Mouse (Mus musculus) lung, embryonic 16.5 days (tissue): ENCODE measurements around the gene Mllt1. TPM values are rescaled to one million over a fixed set of nuclear protein-coding genes. Genes with fewer than 3 reads are reported as not detected.
A peak's percentile ranks its signal among the peaks of the same experiment; 100 is the strongest.

ENCODE experiments used
- ATAC-seq: fragments of 200-750 bp; cut with Nextera tagmentation; 2 replicates; pipeline ENCODE4 v1.8.0; 2017; ENCODE audit warnings: low read depth, mild to moderate bottlenecking, moderate library complexity
- H3K27ac ChIP-seq: fragments of 300-500 bp; sonication (generic); 2 replicates; pipeline ENCODE4 v1.5.1; 2014; ENCODE audit warnings: mild to moderate bottlenecking, control low read depth, low read length
- H3K27me3 ChIP-seq: fragments of 300-500 bp; sonication (generic); 2 replicates; pipeline ENCODE4 v1.6.1; 2014; ENCODE audit warnings: low read depth, low read length, mixed read lengths; ENCODE audit not compliant: control insufficient read depth, insufficient read depth
- H3K36me3 ChIP-seq: fragments of 300-500 bp; sonication (generic); 2 replicates; pipeline ENCODE4 v1.6.1; 2014; ENCODE audit warnings: low read length; ENCODE audit not compliant: control insufficient read depth, insufficient read depth
- H3K4me1 ChIP-seq: fragments of 300-500 bp; sonication (generic); replicated peaks from 2 replicates; pipeline ENCODE4 v1.6.1; 2014; ENCODE audit warnings: low read length, mixed read lengths; ENCODE audit not compliant: control insufficient read depth, insufficient read depth
- H3K4me2 ChIP-seq: fragments of 300-500 bp; sonication (generic); 2 replicates; pipeline ENCODE4 v1.6.1; 2014; ENCODE audit warnings: low read depth, low read length, control low read depth
- H3K4me3 ChIP-seq: fragments of 300-500 bp; sonication (generic); 2 replicates; pipeline ENCODE4 v1.5.1; 2014; ENCODE audit warnings: mild to moderate bottlenecking, low read length, control low read depth
- H3K9ac ChIP-seq: fragments of 300-500 bp; sonication (generic); 2 replicates; pipeline ENCODE4 v1.6.1; 2014; ENCODE audit warnings: low read length, control low read depth
- H3K9me3 ChIP-seq: fragments of 300-500 bp; sonication (generic); 2 replicates; pipeline ENCODE4 v1.6.1; 2016; ENCODE audit warnings: low read length; ENCODE audit not compliant: control insufficient read depth
- WGBS: fragments of 180-500 bp; shearing (Covaris S2); extraction: QIAGEN DNeasy Blood & Tissue Kit; methylation state at CpG from one replicate; pipeline ENCODE4 v1.1.7; 2014; 5-methylcytosine and 5-hydroxymethylcytosine counted together
- polyA plus RNA-seq: library from polyadenylated mRNA; unstranded; fragments of >200 nt; fragmentation: Nextera tagmentation; extraction: Ambion mirVana; gene quantifications from 2 replicates; pipeline ENCODE4 v1.2.1, GENCODE M21; 2015

Gene Mllt1
- polyA plus RNA-seq, 1 experiment from 2014 or later = 40.6 TPM

DNA sequence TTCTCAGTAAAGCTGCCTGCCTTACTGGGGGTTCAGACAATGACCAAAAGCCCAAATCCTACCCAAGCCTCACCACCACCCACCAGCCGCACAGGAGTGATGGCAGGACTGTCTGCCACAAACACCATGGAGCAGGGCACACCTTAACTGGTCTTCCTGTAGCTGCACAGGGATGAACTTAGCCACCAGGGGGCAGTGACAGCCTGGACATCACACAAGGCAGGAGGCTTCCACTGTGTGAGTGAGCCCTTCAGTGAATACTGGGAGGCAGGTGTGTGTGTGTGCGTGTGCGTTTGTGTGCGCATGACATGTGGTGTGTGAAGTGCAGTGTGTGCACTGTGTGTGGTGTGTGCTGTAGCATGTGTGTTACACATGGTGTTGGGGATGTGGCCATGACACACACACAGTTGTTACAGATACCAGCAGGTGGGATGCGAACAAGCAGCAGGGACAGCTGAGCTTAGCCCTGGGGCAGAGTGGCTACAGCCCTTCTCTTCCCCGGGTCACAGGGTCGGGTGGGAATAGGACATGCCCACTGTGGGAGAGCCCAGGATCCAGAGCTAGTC, 37.5 kb downstream of the Mllt1 start:
- no peak overlapping the region for H3K27ac ChIP-seq
- peaks cover 46% of the 10 kb centered on the region for H3K36me3 ChIP-seq
- H3K4me2 ChIP-seq = no peak overlapping the region
- 78% methylated on average over 7 of the region's 7 CpGs for WGBS
- no peak overlapping the region for H3K9ac ChIP-seq
- no peaks in the 10 kb centered on the region for H3K27me3 ChIP-seq
- H3K9me3 ChIP-seq = no peaks in the 10 kb centered on the region
- H3K4me3 ChIP-seq = no peak overlapping the region
- H3K4me1 ChIP-seq = no peaks in the 10 kb centered on the region
- ATAC-seq = peak; percentile 84

DNA sequence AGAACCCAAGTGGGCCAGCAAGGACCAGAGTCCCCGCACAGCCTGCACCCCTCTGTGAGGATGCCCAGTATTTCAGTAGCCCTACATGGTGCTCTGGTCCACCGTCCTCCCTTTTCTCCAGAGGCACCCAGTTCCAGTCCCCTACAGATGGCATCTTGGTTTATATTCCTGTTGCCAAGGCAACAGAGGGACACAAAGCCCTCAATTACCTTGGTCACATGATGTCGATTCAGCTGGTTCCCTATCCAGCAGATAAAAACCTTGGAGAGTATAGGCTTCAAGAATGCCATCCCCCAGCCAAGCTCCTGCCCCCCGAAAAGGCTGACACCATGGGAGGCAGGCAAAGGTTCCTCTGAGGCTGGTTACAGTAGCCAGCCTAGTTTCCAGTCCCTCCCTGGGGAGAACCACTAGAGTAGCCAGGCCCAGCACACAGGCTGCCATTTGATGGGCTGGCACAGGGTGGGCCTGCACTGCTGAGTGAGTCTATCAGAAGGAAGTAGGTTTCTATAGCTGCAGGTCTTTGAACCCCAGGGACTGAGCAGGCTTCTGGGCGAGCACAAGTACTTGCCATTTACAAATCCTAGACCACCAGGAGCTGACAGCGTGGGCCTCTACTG, 38.6 kb downstream of the Mllt1 start:
- WGBS = 88% methylated on average over 6 of the region's 6 CpGs
- no peak overlapping the region for H3K4me2 ChIP-seq
- no peak overlapping the region for H3K4me3 ChIP-seq
- H3K4me1 ChIP-seq = no peaks in the 10 kb centered on the region
- H3K27ac ChIP-seq = no peak overlapping the region
- no peaks in the 10 kb centered on the region for H3K27me3 ChIP-seq
- H3K36me3 ChIP-seq = peaks cover 47% of the 10 kb centered on the region
- no peak overlapping the region for H3K9ac ChIP-seq
- no peak for ATAC-seq
- H3K9me3 ChIP-seq = no peaks in the 10 kb centered on the region

DNA sequence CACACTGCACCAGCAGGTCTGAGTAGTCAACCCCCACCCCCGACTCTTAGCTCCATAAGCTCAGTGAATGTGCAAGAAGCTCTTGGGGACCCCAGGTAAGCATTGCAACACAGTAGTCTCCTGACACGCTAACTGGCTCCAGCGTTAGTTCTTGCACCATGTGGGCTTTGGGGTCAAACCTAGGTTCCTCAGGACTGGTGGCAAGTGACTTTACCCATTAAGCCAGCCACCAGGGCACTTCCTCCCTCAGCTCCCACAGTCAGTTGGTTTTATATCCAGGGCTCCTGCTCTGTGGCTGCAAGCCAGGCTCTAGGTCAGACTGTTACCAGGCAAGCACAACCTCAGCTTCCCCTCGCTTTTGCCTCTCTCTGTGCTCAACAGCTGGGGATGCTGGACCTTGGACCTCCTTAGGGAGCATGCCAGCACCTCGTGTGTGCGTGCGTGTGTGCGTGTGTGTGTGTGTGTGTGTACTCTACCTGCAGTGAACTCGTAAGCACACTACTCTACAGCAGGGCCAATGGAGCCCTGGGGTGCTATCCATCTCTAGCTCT, 39.8 kb downstream of the Mllt1 start:
- Histone ChIP-seq H3K4me1 (no peaks in the 10 kb centered on the region), H3K4me3 (no peak overlapping the region), H3K9ac (no peak overlapping the region), H3K9me3 (no peaks in the 10 kb centered on the region), H3K4me2 (no peak overlapping the region), H3K36me3 (peaks cover 50% of the 10 kb centered on the region), H3K27ac (no peak overlapping the region), H3K27me3 (no peaks in the 10 kb centered on the region)
- WGBS = 94% methylated on average over 9 of the region's 9 CpGs
- no peak for ATAC-seq

DNA sequence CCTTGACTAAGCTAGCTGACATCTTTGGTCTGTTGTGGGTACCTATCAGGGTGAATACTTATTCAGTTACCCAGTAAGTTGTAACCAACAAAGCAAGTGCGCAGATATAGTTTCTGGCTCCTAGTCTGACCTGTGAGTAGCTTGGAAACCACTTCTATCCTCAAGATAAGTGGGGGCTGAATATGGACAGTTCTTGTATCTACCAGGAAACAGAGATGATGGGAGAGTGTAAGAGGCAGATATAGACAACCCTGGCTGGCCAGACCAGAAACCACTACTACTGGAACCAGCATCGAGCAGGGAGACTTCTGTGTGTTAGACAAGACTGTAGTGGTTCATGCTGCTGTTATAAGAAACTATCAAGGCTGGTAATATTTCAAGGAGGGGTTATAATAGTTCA, 45.2 kb downstream of the Mllt1 start:
- 95% methylated on average over 2 of the region's 2 CpGs for WGBS
- Histone ChIP-seq H3K27me3 (no peaks in the 10 kb centered on the region), H3K9ac (no peak overlapping the region), H3K4me2 (no peak overlapping the region), H3K4me1 (no peaks in the 10 kb centered on the region), H3K9me3 (no peaks in the 10 kb centered on the region), H3K36me3 (peaks cover 36% of the 10 kb centered on the region), H3K4me3 (no peak overlapping the region), H3K27ac (no peak overlapping the region)
- no peak for ATAC-seq

DNA sequence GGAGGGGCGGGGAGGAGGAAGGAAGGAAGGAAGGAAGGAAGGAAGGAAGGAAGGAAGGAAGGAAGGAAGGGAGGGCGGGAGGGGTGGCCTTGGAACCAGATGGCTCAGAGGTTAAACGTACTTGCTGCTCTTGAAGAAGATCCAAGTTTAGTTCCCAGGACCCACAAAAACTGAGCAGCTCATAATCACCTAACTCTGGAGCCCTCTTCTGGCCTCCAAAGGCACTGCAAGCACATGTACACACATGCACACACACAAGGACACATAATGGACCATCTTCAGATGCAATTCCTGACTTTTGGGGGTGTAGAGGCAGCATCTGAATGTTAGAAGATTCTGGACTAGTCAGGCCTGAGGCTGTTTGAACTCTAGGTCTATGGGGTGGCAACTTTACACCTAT, 47.2 kb downstream of the Mllt1 start:
- H3K27me3 ChIP-seq = no peaks in the 10 kb centered on the region
- 77% methylated on average over 2 of the region's 3 CpGs for WGBS
- H3K9me3 ChIP-seq = no peaks in the 10 kb centered on the region
- no peaks in the 10 kb centered on the region for H3K4me1 ChIP-seq
- H3K27ac ChIP-seq = no peak overlapping the region
- no peak overlapping the region for H3K4me3 ChIP-seq
- no peak overlapping the region for H3K9ac ChIP-seq
- peaks cover 20% of the 10 kb centered on the region for H3K36me3 ChIP-seq
- H3K4me2 ChIP-seq = no peak overlapping the region
- no peak for ATAC-seq

DNA sequence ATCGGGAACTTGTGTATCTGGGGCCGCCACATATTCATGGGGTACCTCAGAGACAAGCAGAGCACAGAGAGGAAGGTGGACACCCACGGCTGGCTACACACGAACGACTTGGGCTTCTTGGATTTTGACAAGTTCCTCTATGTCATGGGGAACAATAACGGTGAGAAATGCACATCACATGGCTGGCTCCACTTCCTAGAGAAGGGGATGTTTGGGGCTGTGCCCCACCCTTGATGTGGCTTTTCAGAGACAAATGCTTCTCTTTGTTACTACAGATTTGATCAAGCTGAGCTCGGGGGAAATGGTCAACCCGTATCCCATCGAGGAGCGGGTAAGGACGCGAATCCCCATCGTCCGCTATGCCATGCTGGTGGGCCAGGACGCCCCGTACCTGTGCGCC, 50.4 kb downstream of the Mllt1 start:
- Histone ChIP-seq H3K27me3 (no peaks in the 10 kb centered on the region), H3K27ac (no peak overlapping the region), H3K36me3 (peaks cover 4% of the 10 kb centered on the region; the same call in 1 of the 2 replicates), H3K9ac (no peak overlapping the region), H3K4me3 (no peak overlapping the region), H3K4me1 (no peaks in the 10 kb centered on the region), H3K9me3 (no peaks in the 10 kb centered on the region), H3K4me2 (no peak overlapping the region)
- ATAC-seq = no peak
- WGBS = 89% methylated on average over 17 of the region's 17 CpGs

DNA sequence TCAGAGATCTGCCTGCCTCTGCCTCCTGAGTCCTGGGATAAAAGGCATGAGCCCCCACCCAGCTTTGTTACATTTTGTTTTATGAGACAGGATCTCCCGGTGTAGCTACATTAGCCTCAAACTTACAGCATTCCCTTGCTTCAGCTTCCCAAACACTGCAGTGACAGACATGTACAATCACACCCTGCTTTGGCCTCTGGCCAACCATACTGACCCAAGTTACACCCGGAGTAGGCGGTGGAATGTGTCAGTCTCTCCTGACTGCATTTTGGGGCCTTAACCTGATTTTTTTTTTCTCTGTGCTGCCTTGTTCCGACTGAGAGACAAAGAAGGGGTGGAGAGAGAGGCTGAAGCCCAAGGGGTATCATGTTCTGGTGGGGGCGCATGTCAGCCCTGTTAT, 50.9 kb downstream of the Mllt1 start:
- no peaks in the 10 kb centered on the region for H3K4me1 ChIP-seq
- peaks cover 3% of the 10 kb centered on the region; the same call in 1 of the 2 replicates for H3K36me3 ChIP-seq
- H3K4me3 ChIP-seq = no peak overlapping the region
- peak; percentile 48; the same call in 1 of the 2 replicates for ATAC-seq
- H3K9me3 ChIP-seq = no peaks in the 10 kb centered on the region
- H3K27me3 ChIP-seq = no peaks in the 10 kb centered on the region
- H3K27ac ChIP-seq = no peak overlapping the region
- no peak overlapping the region for H3K9ac ChIP-seq
- WGBS = 30% methylated on average over 5 of the region's 5 CpGs
- H3K4me2 ChIP-seq = no peak overlapping the region

DNA sequence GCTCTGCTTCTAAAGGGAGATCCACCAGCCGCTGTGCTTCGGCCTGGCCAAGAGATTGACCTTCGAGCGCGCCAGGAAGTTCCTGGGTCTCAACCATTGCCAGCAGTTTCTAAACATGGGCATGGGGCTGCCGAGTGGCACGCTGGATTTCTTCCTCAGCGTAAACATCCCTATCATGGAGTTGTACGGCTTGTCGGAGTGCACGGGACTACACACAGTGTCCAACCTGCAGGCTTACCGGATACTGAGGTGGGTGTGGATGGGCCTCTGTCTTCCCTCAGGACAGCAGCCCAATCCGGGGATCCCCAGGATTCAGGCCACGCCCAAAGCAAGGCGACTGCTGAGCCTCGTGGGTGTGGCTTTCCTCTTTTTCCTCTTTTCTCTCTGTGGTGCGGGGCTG, 51.6 kb downstream of the Mllt1 start:
- no peak overlapping the region for H3K9ac ChIP-seq
- no peaks in the 10 kb centered on the region for H3K27me3 ChIP-seq
- ATAC-seq = peak; percentile 56

DNA sequence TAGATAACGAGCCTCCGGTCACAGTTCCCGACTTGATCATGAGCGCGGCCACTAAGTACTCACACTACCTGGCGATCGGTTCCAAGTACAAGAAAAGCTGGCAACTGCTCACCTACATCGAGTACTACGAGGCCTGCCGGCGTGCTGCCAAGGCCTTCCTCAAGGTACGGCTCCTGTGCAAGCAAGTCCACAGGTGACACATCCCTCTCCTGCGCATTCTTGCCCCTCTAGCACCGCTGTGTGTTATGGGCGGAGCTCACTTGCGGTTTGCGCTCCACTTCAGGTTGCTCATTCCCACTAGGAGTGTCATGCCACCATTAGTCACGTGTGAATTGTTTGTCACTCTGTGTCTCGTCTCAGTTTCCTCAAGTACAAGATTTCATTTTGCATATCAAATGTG, 57.8 kb downstream of the Mllt1 start:
- peak; percentile 73; the same call in 1 of the 2 replicates for ATAC-seq
- Histone ChIP-seq H3K9ac (no peak overlapping the region), H3K27me3 (no peaks in the 10 kb centered on the region), H3K27ac (no peak overlapping the region), H3K36me3 (no peaks in the 10 kb centered on the region), H3K4me3 (no peak overlapping the region), H3K9me3 (no peaks in the 10 kb centered on the region), H3K4me1 (no peaks in the 10 kb centered on the region), H3K4me2 (no peak overlapping the region)
- WGBS = 75% methylated on average over 19 of the region's 19 CpGs

More for the DNA sequence above, 51.6 kb downstream of the Mllt1 start:
- no peaks in the 10 kb centered on the region for H3K4me1 ChIP-seq
- H3K9me3 ChIP-seq = no peaks in the 10 kb centered on the region
- H3K36me3 ChIP-seq = no peaks in the 10 kb centered on the region
- WGBS = 31% methylated on average over 17 of the region's 17 CpGs
- H3K4me3 ChIP-seq = peak overlapping the region; percentile 20
- no peak overlapping the region for H3K27ac ChIP-seq
- peak overlapping the region; percentile 50 for H3K4me2 ChIP-seq
